Mouse (Mus musculus) layer of hippocampus, adult 8-10 months (tissue): ENCODE results near the gene Trip10. TPM values are rescaled to one million over a fixed set of nuclear protein-coding genes. Genes with fewer than 3 reads are reported as not detected.
A peak's percentile ranks its signal among the peaks of the same experiment; 100 is the strongest.
"Not testable (repeated sequence)": the region's sequence is repeated elsewhere in the genome, so short reads cannot be mapped to it uniquely, and the experiment has no call there.

Source experiments
- DNase-seq, 2 experiments: peaks; one replicate each; pipeline ENCODE4 v3.0.0; 2022; ENCODE audit warnings: low spot score in 2 of 2
- total RNA-seq, 4 experiments: library from RNA; stranded (reverse); gene quantifications; 2 replicates each; pipeline ENCODE4 v1.2.4; 2022

Gene Trip10
- total RNA-seq, 4 experiments from 2014 or later: 8.1 to 12.3 (median 11.6) TPM

GRCm38 (mm10) chr17:57262901-57263550, 13.8 kb downstream of the Trip10 start:
- no peak for DNase-seq

GRCm38 (mm10) chr17:57264164-57264563, 14.9 kb downstream of the Trip10 start:
- no peak for DNase-seq

- DNase-seq: no peak
Observed at GRCm38 (mm10) chr17:57264972-57265945, 16.0 kb downstream of the Trip10 start.

GRCm38 (mm10) chr17:57267556-57268126, 18.4 kb downstream of the Trip10 start:
- DNase-seq: no peak

- DNase-seq: no peak
Observed at GRCm38 (mm10) chr17:57271301-57271700, 22.0 kb downstream of the Trip10 start.

GRCm38 (mm10) chr17:57273846-57274245, 24.6 kb downstream of the Trip10 start:
- DNase-seq: no peak

- DNase-seq: no peak
Observed at GRCm38 (mm10) chr17:57274686-57275085, 25.4 kb downstream of the Trip10 start.

GRCm38 (mm10) chr17:57275111-57275996, 26.1 kb downstream of the Trip10 start:
- DNase-seq: peak; percentile 49 to 51

GRCm38 (mm10) chr17:57275997-57276351, 26.7 kb downstream of the Trip10 start:
- no peak for DNase-seq

GRCm38 (mm10) chr17:57276634-57277121, 27.4 kb downstream of the Trip10 start:
- peak; percentile 65 to 79 for DNase-seq

- not testable (repeated sequence) for DNase-seq
Observed at GRCm38 (mm10) chr17:57277598-57278261, 28.5 kb downstream of the Trip10 start.

- no peak for DNase-seq
Observed at GRCm38 (mm10) chr17:57278537-57278936, 29.3 kb downstream of the Trip10 start.

- DNase-seq: no peak
Observed at GRCm38 (mm10) chr17:57278943-57279590, 29.8 kb downstream of the Trip10 start, which contains the start of gene Vav1. Vav1 (plus strand) TSS chr17:57279100.

GRCm38 (mm10) chr17:57279591-57280224, 30.5 kb downstream of the Trip10 start:
- DNase-seq: no peak

GRCm38 (mm10) chr17:57280411-57280810, 31.2 kb downstream of the Trip10 start:
- DNase-seq: no peak

GRCm38 (mm10) chr17:57283906-57284305, 34.7 kb downstream of the Trip10 start:
- DNase-seq: no peak

- no peak for DNase-seq
Observed at GRCm38 (mm10) chr17:57285077-57285476, 35.8 kb downstream of the Trip10 start.

GRCm38 (mm10) chr17:57286718-57287355, 37.6 kb downstream of the Trip10 start:
- DNase-seq: no peak

- no peak for DNase-seq
Observed at GRCm38 (mm10) chr17:57289252-57289651, 40.0 kb downstream of the Trip10 start.
